Mouse (Mus musculus) frontal cortex, adult 2 months (tissue): ENCODE measurements around the gene Tex44. TPM values are rescaled to one million over a fixed set of nuclear protein-coding genes. Genes with fewer than 3 reads are reported as not detected.
A peak's percentile ranks its signal among the peaks of the same experiment; 100 is the strongest.
"Not testable (repeated sequence)": the region's sequence is repeated elsewhere in the genome, so short reads cannot be mapped to it uniquely, and the experiment has no call there.

ENCODE experiments used
- DNase-seq, 2 experiments: peaks; one replicate each; pipeline ENCODE4 v3.0.0; 2022; ENCODE audit warnings: low spot score in 1 of 2; ENCODE audit errors: extremely low spot score in 1 of 2
- polyA plus RNA-seq: library from polyadenylated mRNA; depleted of rRNA; stranded (reverse); fragments of >200 nt; gene quantifications from 2 replicates; pipeline ENCODE4 v1.2.3, GENCODE M21; 2012

The Tex44 gene
- polyA plus RNA-seq, 1 experiment: not detected

DNA sequence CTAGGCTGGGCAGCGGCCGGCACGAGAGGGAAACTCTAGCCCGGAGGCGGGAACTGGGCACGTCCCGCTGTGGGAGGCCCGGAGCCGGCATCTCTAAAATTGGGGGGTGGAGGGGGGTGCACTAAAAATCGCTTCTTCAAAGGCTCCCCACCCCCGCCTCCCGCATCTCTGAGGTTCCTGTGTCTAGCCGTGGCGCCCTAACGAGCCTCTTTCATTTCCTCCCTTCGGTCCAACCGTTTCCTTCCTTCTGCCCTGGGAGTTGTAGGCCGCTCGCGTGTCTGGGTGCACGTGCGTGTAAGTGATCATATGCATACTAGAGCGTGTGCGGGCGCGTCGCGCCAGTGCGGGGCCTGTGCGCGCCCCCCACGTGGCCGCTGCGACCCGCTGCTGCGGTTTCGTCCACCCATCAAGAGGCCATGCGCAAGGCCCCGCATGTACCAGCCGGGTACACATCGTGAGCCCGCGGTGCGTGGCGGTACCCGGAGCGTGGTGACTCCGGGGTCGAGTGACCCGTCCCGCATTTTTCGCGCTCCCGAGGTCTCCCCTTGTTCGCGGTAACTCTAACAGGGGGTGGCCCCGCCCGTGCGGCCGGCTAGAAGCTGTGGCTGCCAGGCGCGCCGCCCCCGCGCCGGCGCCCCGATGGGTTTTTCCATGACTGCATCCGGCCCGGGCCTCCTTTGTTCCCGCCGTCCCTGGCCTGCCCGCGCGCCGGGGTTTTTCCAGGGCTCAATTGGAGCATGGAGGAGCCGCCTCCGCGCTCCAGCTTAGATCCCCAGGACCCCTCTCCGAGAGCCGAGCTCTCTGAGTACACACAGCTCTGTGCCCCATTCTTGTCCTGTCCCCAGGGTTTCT, 16.1 kb downstream of the Tex44 start:
- DNase-seq: peak; percentile 60 to 87

DNA sequence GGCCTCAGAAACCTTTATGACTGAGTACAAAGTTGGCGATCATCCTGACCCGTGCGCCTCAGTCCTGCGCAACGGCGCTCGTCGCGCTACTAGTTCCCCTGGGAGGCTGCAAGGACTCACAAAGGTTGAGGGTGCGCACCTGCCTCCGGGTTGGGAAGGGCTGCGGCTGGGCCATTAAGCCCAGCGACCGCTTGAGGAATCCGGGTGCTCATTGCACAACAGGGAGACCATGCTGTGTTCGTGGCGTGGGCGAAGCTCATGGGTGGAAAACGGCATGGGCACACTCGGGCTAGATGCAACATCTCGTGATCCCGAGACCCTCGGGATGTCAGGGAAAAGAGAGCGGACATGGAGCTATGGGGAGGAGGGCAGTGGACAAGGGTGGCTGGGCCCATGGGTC, 16.7 kb downstream of the Tex44 start:
- DNase-seq: no peak

DNA sequence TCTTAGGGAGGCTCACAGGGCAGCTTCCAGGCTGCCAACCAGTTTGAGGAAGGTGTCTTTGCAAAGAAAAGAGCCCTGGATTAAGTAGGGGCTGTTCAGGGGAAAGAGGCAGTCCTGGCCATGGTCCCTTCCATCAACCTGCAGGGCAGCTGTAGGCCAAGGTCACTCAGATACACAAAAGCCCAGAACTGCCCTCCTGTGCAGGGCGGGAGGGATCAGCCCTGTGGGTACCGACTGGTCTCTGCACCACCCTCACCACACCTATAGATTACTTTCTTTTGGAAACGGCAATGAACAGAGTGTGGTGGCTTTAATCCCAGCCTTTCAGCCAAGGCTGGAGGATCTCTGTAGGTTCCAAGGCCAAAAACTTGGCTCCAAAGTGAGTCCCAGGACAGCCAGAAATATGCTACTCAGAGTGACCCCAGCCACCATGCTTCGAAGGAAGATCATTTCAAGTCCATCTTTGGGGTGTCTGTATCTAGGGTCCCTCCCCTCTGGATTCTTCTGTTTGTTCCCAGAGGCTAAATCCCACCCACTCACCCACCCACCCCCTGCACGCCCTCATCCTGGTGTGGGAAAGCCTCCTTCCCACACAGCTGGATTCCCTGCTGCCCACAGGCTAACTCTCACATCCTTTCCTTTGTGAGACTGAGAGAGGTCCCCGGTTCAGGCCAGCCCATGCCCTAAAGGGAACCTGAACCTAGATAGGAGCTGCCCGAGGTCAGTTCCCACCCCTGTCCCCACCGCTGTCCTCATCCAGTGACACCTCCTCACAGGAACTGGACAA, 17.4 kb downstream of the Tex44 start:
- no peak for DNase-seq

DNA sequence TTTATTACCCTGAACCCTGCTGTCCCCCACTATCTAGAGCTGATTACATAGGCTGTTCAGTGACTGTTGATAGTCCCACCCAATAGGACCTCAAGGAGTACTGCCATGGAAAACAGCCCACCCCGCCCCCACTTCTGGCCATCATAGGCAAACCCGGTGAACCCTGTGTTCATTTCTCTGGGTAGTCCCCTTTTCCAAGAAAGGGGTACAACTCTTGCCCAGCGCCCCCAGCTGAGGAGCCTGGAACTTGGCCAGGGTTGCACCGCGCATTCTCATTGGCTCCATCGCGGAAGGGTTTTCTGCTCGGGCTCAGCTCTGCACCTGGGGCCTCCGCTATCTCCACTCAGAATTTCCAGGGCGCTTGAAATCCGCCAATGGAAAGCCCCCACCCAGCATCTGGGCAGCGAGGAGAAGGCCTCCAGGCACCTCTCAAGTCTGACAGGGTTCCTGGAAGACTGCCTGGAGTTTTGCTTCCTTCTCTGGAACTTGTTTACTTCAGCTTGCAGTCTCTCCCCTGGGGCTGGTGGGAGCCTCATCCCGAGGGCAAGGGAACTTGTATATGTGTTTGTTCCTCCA, 21.6 kb downstream of the Tex44 start:
- no peak for DNase-seq

DNA sequence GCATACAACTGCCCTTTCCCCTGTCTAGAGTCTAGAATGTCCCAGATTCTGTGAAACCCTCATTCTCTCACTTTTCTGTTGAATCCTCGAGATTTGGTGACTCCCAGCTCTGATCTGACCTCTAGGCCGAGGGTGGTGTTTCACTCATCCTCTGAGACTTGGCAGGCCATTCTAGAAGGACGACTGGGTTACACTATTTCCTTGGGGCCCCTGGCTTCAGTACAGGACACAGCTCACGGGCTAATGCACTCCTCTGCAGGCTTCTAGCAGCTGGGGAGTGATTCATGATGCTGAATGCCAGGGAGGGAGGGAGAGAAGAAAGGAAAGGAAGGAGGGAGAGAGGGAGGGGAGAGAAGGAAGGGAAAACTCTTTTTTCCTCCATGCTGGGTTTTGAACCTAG, 22.1 kb downstream of the Tex44 start:
- DNase-seq: no peak

DNA sequence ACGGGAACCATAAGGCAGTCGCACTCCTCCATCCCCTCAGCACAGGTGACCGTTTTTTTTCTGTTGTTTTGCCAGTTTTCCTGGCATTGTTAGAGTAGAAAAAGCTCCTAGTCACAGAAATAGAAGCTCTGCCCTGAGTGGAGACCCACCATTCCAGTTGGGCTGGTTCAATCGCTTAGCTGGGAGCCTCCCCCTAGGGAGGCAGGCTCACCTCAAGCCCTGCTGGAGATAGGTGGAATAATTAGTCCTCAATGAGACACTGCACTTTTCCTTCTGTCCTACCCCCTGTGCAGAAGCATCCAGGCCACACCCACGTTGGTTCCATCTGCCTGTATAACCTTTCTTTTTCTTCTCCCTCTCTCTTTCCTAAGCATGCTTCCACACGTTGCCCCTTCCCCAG, 23.8 kb downstream of the Tex44 start:
- no peak for DNase-seq

DNA sequence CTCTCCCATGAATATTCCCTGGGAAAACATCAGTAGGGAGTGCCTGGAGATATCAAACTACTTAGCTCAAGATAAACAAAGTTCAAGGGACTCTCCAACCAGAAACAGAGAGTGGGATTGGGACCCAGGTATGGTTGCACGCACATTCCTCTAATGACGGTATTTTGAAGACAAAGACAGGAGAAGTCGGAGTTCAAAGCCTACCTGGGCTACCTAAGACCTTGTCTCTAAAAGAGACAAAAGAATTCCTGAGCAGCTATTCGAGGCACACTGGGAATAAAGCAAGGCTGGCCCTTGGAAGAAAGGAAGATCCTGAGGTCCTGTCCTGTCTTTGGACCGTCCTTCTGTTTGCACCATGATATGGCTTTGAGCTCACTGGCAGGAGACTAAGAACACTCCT, 26.6 kb downstream of the Tex44 start:
- no peak for DNase-seq

DNA sequence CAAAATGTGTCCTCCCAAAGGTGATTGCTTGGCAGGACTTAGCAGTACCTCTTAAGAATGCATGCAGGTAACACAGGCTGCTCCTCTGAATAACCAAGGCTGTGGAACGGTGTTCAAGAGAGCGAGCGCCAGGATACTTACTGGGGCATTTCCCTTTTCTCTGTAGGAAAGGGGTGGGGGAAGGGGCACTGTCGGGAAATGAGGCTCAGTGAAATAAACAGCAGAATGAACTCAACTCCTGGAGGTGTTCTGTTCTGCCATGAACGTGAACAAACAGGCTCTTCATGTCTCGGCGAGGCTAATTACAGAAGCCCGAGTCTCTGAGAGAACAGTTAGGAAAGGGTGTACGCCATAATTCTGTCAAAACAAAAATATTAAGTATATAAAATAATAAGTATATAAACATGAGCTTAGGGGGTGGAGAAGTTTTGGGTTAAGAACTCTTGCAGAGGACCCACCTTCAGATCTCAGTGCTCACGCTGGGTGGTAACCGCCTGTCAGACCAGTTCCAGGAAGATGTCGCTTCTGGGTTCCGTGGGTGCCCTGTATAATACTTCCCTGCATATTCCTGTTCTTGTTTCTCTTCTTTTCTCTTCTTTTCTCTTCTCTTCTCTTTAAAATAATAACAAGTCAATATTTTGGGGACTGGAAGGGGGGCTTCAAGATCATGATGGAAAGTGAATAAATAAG, 30.9 kb downstream of the Tex44 start:
- DNase-seq: no peak

DNA sequence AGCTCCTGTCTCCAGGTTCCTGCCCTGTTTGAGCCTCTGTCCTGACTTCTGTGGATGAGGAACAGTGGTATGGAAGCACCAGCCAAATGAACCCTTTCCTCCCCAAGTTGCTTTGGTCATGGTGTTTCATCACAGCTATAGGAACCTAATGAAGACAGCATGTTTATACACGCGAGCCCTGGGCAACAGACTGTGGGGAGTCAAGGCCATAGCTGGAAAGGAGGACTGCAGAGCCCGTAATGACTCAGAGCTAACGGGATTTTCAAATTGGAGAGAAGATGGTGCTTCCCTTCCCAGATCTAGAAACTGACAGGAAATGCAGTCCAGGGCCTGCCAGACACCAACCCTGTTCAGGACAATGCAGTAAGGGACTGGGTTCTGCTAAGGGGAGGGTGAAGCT, 33.2 kb downstream of the Tex44 start:
- no peak for DNase-seq

DNA sequence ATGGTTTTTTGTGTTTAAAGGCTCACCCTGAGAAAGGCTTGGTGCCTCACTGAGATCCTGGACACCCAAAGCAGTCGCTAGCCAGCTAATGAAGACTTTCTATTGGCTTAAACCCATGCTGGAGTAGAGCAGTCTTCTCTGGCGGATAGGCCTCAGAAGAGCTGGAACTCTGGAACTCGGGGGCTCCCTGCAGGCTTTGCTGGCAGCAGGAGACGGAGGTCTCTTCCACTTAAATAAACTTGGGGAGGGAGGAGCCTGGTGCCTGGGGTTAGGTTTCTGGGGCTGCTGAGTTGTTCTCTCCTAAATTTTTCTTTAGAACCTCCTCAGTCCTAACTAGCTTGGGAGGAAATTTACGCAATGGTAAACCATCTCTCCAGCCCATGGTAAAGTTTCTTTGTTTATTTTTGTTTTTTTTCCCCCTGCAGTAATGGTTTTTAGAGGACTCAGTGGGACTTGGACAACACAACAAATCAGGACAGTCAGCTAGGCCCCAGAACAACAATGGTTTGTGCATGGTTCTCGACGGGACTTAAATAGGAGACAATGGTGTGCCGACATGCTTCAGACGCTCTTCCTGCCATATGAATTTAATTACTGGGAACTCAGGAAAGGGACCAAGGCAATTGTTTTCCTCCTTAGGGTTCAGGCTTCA, 38.2 kb downstream of the Tex44 start:
- DNase-seq: no peak

DNA sequence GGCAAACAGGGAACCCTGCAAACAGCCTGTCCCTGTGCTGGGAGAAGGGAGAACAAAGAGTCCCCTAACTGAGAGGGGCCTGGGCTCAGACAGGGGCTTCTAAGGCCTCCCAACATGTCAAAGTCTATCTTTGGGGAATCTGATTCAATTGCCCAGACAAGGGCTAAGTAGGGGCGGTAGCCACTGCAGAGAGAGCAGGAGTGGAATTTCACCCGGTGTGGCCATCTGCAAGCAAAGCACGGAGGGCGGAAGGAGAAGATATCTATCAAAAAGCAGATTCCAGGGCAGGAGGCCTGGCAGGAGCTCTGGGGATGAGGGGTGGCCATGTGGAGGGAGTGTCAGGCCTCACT, 38.7 kb downstream of the Tex44 start:
- no peak for DNase-seq

DNA sequence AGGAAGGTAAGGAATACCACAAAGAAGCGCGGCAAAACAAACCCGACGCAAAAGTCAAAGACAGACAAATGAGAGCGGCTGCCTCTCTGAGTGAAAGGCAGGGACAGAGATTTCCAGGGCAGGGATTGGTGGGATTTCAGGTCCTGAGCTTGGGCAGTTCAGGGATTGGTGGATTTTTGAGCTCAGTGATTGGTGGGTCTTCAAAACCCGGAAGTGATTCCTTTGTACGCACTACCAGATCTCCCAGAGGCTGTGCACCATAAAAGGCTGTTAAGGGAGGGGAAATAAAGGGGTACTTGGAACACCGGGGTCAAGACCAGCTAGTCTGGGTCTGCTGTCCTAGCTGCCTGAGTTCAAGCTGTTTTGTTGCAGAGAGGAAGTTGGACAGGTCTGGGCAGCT, 41.3 kb downstream of the Tex44 start:
- DNase-seq: no peak

DNA sequence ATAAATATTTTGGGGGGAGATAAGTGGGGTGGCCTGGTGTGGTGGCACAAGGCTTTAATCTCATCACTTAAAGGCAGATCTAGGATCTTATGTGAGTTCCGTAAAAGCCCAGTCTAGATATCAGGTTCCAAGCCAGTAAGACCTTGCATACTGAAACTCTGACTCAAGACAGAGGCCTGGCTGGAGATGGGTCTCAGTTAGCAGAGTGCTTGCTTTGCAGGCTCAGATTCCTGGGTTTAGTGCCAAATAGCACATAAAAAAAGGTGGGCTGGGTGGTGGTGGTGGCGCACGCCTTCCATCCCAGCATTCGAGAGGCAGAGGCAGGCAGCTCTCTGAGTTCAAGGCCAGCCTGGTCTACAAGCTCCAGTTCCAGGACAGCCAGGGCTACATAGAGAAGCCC, 43.7 kb downstream of the Tex44 start:
- no peak for DNase-seq

DNA sequence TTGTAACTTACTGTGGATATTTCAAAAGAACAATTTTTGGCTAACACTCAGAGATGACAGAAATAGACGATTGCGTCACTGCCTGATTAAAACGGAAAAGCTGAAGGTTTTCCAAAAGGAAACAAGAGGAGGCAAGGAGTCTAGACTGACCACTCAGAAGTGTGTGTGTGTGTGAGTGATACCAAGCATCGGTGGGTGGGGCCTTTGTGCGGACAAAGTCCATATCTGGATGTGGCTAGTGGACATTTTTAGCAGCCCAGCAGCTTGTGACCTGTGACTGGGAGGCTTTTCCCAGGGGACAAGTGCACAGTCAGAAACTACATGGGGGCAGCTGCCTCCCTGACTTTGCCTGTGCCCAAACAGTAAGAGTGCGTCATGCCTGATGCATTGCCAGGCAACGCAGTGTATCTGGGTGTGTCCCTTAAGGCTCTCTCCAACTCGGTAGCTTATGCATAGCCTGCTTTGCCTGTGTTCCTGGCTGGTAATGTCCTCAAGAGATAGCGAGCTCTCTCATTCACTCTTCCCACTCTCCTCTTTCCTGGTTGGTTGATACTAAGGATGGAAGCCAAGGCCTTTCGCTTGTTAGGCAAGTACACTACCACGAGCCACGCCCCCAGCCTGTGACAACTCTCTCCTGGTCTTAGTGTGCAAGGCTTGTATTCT, 44.5 kb downstream of the Tex44 start:
- DNase-seq: peak; percentile 53 to 69

DNA sequence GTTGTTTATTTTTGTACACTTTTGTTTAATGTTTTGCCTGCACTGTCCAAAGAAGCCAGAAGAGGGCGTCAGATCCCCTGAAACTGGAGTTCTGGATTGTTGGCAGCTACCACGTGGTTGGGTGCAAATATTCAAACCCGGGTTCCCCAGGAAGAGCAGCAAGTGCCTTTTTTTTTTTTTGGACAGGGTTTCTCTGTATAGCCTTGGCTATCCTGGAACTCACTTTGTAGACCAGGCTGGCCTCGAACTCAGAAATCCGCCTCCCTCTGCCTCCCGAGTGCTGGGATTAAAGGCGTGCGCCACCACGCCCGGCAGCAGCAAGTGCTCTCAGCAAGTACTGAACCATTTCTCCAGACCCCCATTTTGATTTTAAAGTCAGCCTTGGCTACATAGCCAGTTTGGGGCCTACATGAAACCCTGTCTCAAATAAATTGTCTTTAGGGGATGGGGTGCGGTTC, 45.4 kb downstream of the Tex44 start:
- DNase-seq: not testable (repeated sequence)

DNA sequence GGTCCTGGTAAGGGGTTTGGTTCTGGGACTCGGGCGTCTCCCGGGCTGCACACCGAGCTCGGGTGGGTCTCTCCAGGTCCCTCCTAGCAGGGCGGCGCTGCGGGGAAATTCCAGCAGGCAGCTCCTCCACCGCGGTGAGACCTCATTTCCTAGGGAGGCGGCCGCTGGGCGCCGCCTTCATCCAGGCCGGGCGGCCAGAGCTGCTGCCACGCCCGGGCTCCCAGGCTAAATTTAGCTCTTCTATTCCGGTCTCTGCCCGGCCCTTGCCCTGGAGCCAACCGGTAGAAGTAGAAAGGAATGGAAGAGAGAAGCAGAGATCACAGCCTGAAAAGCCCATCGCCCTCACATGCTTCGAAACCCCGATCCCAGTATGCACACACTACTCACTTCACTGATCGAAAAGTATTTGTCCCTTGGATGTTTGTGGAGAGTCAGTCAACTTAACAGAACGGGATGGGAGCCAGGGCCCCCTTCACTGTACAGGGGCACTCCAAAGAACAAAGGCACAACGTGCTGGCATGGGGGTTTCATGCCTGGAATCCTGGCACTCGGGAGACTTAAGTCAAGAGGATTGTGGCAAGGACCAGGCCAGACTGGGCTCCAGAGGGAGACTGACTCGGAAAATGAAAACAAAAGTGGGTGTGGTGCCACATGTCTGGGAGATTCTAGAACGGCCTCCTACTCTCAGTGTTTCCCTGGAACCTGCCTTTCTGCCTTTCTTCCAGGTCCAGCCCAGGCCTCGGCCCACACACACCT, 46.2 kb downstream of the Tex44 start:
- peak in 1 of 2 experiments; percentile 34 for DNase-seq

DNA sequence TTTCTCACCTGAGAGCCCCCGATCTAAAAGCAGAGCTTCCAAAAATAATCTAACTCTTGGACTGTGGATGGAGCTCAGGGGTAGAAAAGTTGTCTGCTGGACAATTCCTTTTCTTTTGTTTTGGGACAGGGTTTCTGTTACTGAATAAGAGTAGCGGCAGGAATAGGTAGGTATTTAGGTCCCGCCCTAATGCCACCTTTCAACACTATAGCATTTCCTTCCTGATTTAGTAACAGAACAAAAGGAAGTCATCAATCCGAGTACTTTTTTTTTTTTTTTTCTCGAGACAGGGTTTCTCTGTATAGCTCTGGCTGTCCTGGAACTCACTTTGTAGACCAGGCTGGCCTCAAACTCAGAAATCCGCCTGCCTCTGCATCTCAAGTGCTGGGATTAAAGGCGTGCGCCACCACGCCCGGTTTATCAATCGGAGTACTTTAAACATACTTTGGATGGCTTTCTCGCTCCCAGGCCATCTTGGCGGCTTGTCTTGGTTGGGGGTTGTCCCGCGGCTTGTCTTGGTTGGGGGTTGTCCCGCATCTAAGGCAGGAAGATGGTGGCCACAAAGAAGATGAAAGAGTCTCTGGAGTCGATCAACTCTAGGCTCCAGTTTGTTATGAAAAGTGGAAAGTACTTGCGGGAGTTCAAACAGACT, 47.1 kb downstream of the Tex44 start:
- no peak for DNase-seq
